Mouse (Mus musculus) erythroblast, embryonic 14.5 days (primary cell): ENCODE results near the gene Prkrip1.

Experiments used
- GATA1 ChIP-seq: IDR thresholded peaks from 2 replicates; pipeline ENCODE4 v1.6.1; 2012; ENCODE audit warnings: low read length, inconsistent platforms, mixed read lengths
- TAL1 ChIP-seq: IDR thresholded peaks from 3 replicates; pipeline ENCODE4 v1.6.1; 2012; ENCODE audit warnings: low read length, inconsistent platforms, mixed read lengths

GRCm38 (mm10) chr5:136135571-136136291 is 63.0 kb downstream of the Prkrip1 start, which contains the start of the genes Lrwd1 and Alkbh4:
- TF ChIP-seq GATA1 (peak; percentile 91), TAL1 (no peak)
